Mouse (Mus musculus) neural tube, embryonic 11.5 days (tissue): ENCODE measurements around the gene Lce1a1. TPM values are rescaled to one million over a fixed set of nuclear protein-coding genes. Genes with fewer than 3 reads are reported as not detected.
"Not testable (repeated sequence)": the region's sequence is repeated elsewhere in the genome, so short reads cannot be mapped to it uniquely, and the experiment has no call there.

Experiments
- ATAC-seq: fragments of 200-750 bp; cut with Nextera tagmentation; 2 replicates; pipeline ENCODE4 v1.8.0; 2017; ENCODE audit warnings: moderate number of reproducible peaks, mild to moderate bottlenecking, moderate TSS enrichment, moderate library complexity; ENCODE audit not compliant: insufficient read depth, low FRiP score, low TSS enrichment
- DNase-seq: peaks from one replicate; pipeline ENCODE4 v3.0.0-alpha.2; 2015; ENCODE audit warnings: low spot score
- H3K27ac ChIP-seq: fragments of 300-500 bp; sonication (generic); 2 replicates; pipeline ENCODE4 v1.5.1; 2014; ENCODE audit warnings: low read depth, mild to moderate bottlenecking, low read length
- H3K27me3 ChIP-seq: fragments of 300-500 bp; sonication (generic); 2 replicates; pipeline ENCODE4 v1.6.1; 2014; ENCODE audit warnings: mild to moderate bottlenecking, low read length, mixed read lengths; ENCODE audit not compliant: control insufficient read depth, insufficient read depth
- H3K36me3 ChIP-seq: fragments of 300-500 bp; sonication (generic); 2 replicates; pipeline ENCODE4 v1.6.1; 2014; ENCODE audit warnings: mild to moderate bottlenecking, low read length, moderate library complexity, mixed read lengths; ENCODE audit not compliant: control insufficient read depth, insufficient read depth
- H3K4me1 ChIP-seq: fragments of 300-500 bp; sonication (generic); 2 replicates; pipeline ENCODE4 v1.6.1; 2014; ENCODE audit warnings: low read length, mixed read lengths; ENCODE audit not compliant: control insufficient read depth, insufficient read depth
- H3K4me2 ChIP-seq: fragments of 300-500 bp; sonication (generic); 2 replicates; pipeline ENCODE4 v1.6.1; 2014; ENCODE audit warnings: low read depth, mild to moderate bottlenecking, moderate library complexity
- H3K4me3 ChIP-seq: fragments of 300-500 bp; sonication (generic); 2 replicates; pipeline ENCODE4 v1.5.1; 2014; ENCODE audit warnings: low read depth, low read length
- H3K9ac ChIP-seq: fragments of 300-500 bp; sonication (generic); 2 replicates; pipeline ENCODE4 v1.6.1; 2014; ENCODE audit warnings: mild to moderate bottlenecking, low read length
- H3K9me3 ChIP-seq: fragments of 300-500 bp; sonication (generic); 2 replicates; pipeline ENCODE4 v1.6.1; 2016; ENCODE audit warnings: low read length; ENCODE audit not compliant: control insufficient read depth
- WGBS: fragments of 180-500 bp; shearing (Covaris S2); extraction: QIAGEN DNeasy Blood & Tissue Kit; methylation state at CpG from one replicate; pipeline ENCODE4 v1.1.7; 2014; 5-methylcytosine and 5-hydroxymethylcytosine counted together
- polyA plus RNA-seq: library from polyadenylated mRNA; unstranded; fragments of >200 nt; fragmentation: Nextera tagmentation; extraction: Ambion mirVana; gene quantifications from 2 replicates; pipeline ENCODE4 v1.2.1, GENCODE M21; 2014

The Lce1a1 gene
- not detected in 2 replicates for polyA plus RNA-seq

DNA sequence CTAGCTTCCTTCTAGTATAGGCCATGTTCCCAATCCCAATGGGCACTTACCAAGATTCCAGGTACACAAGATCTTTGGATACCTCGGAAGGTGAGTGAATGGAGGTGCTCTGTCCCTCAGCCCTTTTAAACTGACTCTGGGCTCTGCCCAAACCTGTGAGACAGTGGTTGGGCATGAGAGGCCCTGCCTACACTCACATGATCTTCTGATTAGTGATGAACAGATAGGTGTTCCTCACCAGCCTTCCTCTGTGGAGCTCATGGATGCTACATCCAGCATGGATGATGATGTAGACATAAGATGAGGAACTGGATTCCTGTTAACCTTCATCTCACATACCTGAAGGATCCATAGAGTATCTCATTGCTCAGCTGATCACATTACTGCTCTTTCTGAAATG is at the start of gene Lce1a1:
TSS of gene Lce1a1 (minus strand) at position 101 of the 400 bp plus-strand sequence.
- 100% methylated on average over 1 of the region's 1 CpGs for WGBS
- Histone ChIP-seq H3K36me3 (no peaks in the 10 kb centered on the region), H3K4me2 (no peak within 1 kb of the TSS), H3K4me3 (no peak within 1 kb of the TSS), H3K9me3 (no peaks in the 10 kb centered on the region), H3K27ac (no peak within 1 kb of the TSS), H3K9ac (no peak within 1 kb of the TSS), H3K4me1 (no peaks in the 10 kb centered on the region), H3K27me3 (no peaks in the 10 kb centered on the region)
- ATAC-seq, result no peak
- DNase-seq, result no peak

DNA sequence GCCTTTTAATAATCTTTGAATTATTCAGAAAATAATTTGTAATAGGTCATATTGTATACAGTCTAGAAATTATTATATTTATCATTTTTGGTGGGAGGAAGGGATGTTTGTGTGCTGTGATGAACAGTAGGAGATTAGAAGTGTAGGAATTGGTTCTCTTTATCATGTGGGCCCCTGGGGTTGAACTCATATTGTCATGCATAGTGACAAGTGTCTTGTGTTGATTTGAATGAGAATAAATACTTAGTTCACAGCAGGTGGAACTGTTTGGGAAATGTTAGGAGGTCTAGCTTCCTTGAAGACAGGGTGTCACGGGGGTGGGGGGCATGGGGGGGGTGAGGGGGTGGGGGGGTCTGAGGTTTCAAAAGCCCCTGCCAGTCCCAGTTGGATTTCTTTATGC is 46.5 kb upstream of the Lce1a1 start:
- Histone ChIP-seq H3K9me3 (no peaks in the 10 kb centered on the region), H3K4me3 (no peak overlapping the region), H3K27me3 (no peaks in the 10 kb centered on the region), H3K36me3 (no peaks in the 10 kb centered on the region), H3K4me1 (no peaks in the 10 kb centered on the region), H3K27ac (no peak overlapping the region), H3K9ac (no peak overlapping the region), H3K4me2 (no peak overlapping the region)
- no peak for DNase-seq
- WGBS, result 20% methylated on average over 1 of the region's 1 CpGs
- no peak for ATAC-seq

DNA sequence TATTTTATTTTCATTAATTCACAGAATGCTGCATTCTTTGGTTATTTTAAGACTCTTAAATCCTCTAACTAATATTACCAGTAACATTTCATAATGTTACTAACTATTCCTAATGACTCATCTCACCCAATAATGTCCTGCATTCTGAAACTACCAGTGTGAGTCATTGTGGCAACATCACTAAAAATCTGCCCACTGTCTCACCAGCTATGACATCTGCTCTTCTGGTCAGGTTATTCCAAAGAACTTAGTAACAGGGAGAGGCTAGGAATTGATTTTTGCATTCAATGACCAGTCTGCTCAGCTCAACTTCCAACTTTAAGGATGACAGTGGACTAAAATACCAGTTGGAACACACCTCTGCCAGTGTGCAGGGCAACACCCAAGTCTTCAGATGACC is 43.6 kb upstream of the Lce1a1 start:
- no peak overlapping the region for H3K4me2 ChIP-seq
- no peaks in the 10 kb centered on the region for H3K36me3 ChIP-seq
- ATAC-seq (no peak), DNase-seq (no peak)
- no peak overlapping the region for H3K9ac ChIP-seq
- no peaks in the 10 kb centered on the region for H3K27me3 ChIP-seq
- no peaks in the 10 kb centered on the region for H3K4me1 ChIP-seq
- no peak overlapping the region for H3K4me3 ChIP-seq
- no peaks in the 10 kb centered on the region for H3K9me3 ChIP-seq
- H3K27ac ChIP-seq, result no peak overlapping the region

- not testable (repeated sequence) for H3K9ac ChIP-seq, H3K36me3 ChIP-seq, H3K4me1 ChIP-seq, H3K27ac ChIP-seq, DNase-seq, H3K4me2 ChIP-seq, H3K9me3 ChIP-seq, H3K4me3 ChIP-seq, H3K27me3 ChIP-seq, ATAC-seq
- 76% methylated on average over 14 of the region's 16 CpGs for WGBS
These were observed 41.0 kb upstream of the Lce1a1 start for GRCm38 (mm10) chr3:92689154-92689553.

- no peaks in the 10 kb centered on the region for H3K36me3 ChIP-seq
- no peak within 1 kb of the TSS for H3K27ac ChIP-seq
- no peaks in the 10 kb centered on the region for H3K27me3 ChIP-seq
- H3K4me2 ChIP-seq, result no peak within 1 kb of the TSS
- DNase-seq (no peak), ATAC-seq (no peak)
- no peaks in the 10 kb centered on the region for H3K4me1 ChIP-seq
- no peaks in the 10 kb centered on the region for H3K9me3 ChIP-seq
- H3K9ac ChIP-seq, result no peak within 1 kb of the TSS
- 68% methylated on average over 2 of the region's 2 CpGs for WGBS
- H3K4me3 ChIP-seq, result no peak within 1 kb of the TSS
These were observed 39.0 kb upstream of the Lce1a1 start, which contains the start of gene Lce1d for GRCm38 (mm10) chr3:92687110-92687509. Gene Lce1d, minus strand, starts transcription at chr3:92687210.

- no peak within 1 kb of the TSS for H3K27ac ChIP-seq
- DNase-seq (no peak), ATAC-seq (no peak)
- WGBS, result 91% methylated on average over 4 of the region's 4 CpGs
- no peaks in the 10 kb centered on the region for H3K4me1 ChIP-seq
- H3K36me3 ChIP-seq, result no peaks in the 10 kb centered on the region
- H3K9me3 ChIP-seq, result no peaks in the 10 kb centered on the region
- no peak within 1 kb of the TSS for H3K4me2 ChIP-seq
- H3K9ac ChIP-seq, result no peak within 1 kb of the TSS
- H3K4me3 ChIP-seq, result no peak within 1 kb of the TSS
- H3K27me3 ChIP-seq, result no peaks in the 10 kb centered on the region
These were observed 30.8 kb upstream of the Lce1a1 start, which contains the start of gene Lce1c for GRCm38 (mm10) chr3:92678947-92679346. Gene Lce1c, plus strand, starts transcription at chr3:92679247.

DNA sequence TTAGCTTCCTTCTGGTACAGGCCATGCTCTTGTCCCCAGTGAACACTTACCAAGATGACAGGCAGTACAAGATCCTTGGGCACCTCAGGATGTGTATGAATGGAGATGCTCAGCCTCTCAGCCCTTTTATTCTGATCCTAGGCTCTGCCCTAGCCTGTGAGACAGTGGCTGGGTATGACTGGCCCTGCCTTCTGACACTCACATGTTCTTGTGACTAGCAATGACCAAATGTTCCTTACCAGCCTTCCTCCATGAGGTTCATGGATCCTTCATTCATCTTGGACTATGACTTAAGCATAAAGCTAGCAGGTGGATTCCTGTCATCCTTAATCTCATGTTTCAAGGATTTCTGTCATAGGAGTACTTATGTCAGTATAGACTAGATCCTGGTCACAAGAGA is 22.1 kb upstream of the Lce1a1 start, which contains the start of gene Lce1a2:
TSS of gene Lce1a2 (minus strand) at position 101 of the 400 bp plus-strand sequence.
- no peak within 1 kb of the TSS for H3K9ac ChIP-seq
- H3K9me3 ChIP-seq, result no peaks in the 10 kb centered on the region
- ATAC-seq (no peak), DNase-seq (no peak)
- no peak within 1 kb of the TSS for H3K4me3 ChIP-seq
- no peaks in the 10 kb centered on the region for H3K27me3 ChIP-seq
- H3K4me2 ChIP-seq, result no peak within 1 kb of the TSS
- H3K27ac ChIP-seq, result no peak within 1 kb of the TSS
- H3K4me1 ChIP-seq, result no peaks in the 10 kb centered on the region
- H3K36me3 ChIP-seq, result no peaks in the 10 kb centered on the region

DNA sequence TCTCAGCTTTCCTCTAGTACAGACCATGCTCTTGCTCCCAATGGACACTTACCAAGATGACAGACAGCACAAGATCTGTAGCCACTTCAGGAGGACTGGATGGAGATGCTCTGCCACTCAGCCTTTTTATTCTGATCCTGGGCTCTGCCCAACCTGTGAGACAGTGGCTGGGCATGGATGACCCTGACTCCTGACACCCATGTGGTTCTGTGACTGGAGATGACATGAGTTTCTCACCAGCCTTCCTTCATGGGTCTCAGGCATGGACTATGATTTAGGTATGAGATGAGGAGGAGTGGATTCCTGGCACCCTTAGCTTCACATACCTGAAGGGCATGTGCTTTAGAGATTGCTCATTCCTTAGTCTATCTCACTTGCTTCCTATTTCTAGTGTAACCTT is 8.7 kb upstream of the Lce1a1 start, which contains the start of gene Lce1b:
TSS of gene Lce1b (minus strand) at position 101 of the 400 bp plus-strand sequence.
- H3K27me3 ChIP-seq, result no peaks in the 10 kb centered on the region
- no peaks in the 10 kb centered on the region for H3K36me3 ChIP-seq
- no peaks in the 10 kb centered on the region for H3K9me3 ChIP-seq
- H3K9ac ChIP-seq, result no peak within 1 kb of the TSS
- no peak for DNase-seq
- H3K27ac ChIP-seq, result no peak within 1 kb of the TSS
- no peak for ATAC-seq
- no peaks in the 10 kb centered on the region for H3K4me1 ChIP-seq
- H3K4me2 ChIP-seq, result no peak within 1 kb of the TSS
- H3K4me3 ChIP-seq, result no peak within 1 kb of the TSS

DNA sequence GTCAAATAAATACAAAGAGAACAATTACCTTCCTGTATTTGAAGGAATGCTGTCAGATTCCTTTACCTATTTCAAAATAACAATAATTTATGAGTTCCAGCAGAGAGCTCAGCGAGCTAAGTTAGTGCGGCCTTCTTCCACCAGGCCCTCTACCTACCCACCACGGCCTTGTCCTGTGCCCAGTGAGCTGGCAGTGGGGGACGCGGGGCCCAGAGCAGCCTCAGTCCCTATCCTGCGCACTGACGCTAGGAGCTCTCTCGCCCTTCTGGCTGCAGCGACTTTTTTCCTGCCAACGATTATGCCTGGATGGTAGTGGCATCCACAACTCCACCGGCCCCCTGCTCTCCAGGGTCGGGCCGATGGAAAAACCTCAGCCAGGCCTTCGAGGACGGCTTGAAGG is 8.3 kb downstream of the Lce1a1 start:
- Histone ChIP-seq H3K27ac (no peak overlapping the region), H3K4me1 (no peaks in the 10 kb centered on the region), H3K27me3 (no peaks in the 10 kb centered on the region), H3K9me3 (no peaks in the 10 kb centered on the region), H3K36me3 (no peaks in the 10 kb centered on the region), H3K9ac (no peak overlapping the region), H3K4me2 (no peak overlapping the region), H3K4me3 (no peak overlapping the region)
- ATAC-seq (no peak), DNase-seq (no peak)
- 92% methylated on average over 15 of the region's 15 CpGs for WGBS
